Mouse (Mus musculus) stomach, postnatal 0 days (tissue): ENCODE data around the gene Pdcd5.

Source experiments
- CTCF ChIP-seq: IDR thresholded peaks from 2 replicates; pipeline ENCODE4 v1.5.1; 2016; ENCODE audit warnings: antibody characterized with exemption, low read depth, mild to moderate bottlenecking, moderate library complexity
- EP300 ChIP-seq: optimal IDR thresholded peaks from 2 replicates; pipeline ENCODE3; 2016; ENCODE audit warnings: antibody characterized with exemption

GRCm38 (mm10) chr7:35622626-35623025 lies 24.7 kb downstream of the Pdcd5 start:
- TF ChIP-seq CTCF: no peak
- TF ChIP-seq EP300: no peak
